Comparison of ENCODE assay signal across 7 mouse cellular contexts in the genomic region with DNA sequence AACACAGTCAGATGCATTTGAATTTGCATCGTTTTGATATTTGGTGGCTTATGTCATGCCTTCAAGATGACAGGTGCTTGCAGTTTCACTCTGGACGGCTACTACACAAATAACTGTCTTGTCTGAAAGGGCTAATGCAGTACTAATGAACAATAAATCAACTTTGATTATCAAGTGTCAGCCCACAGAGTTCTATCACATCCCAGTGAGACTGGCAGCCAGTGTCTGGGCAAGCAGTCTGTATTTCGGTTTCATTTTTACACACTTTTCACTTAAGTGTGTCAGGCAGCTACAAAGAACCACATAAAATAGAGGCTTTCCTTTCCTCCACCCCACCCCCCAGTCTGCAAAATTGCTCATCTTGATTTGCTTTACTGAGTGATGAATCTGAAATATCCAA.
DNase-seq lines count a peak whose midpoint lies in the region; ATAC-seq and TF ChIP-seq lines count a peak whose summit lies in the region.

No protein-coding gene starts in this region.

- no peak for DNase-seq in spleen, adult 2 months (ENCODE audit: low read depth in 1 of 2, low spot score in 2 of 2)
- DNase-seq in spleen, postnatal 4 days (ENCODE audit: low spot score in 2 of 2), result no peak
- no peak for DNase-seq in liver, postnatal 0 days
- DNase-seq in adrenal gland, adult 2 months, result no peak

- no peaks in the 10 kb centered on the region for H3K36me3 ChIP-seq in spleen, adult 2 months (ENCODE audit: control insufficient read depth, insufficient read depth, low read length)
- H3K36me3 ChIP-seq in forebrain, embryonic 13.5 days (ENCODE audit: poor library complexity, severe bottlenecking), result no peaks in the 10 kb centered on the region
- no peaks in the 10 kb centered on the region for H3K36me3 ChIP-seq in liver, postnatal 0 days (replicated peaks; ENCODE audit: insufficient read depth, low read length)
- no peaks in the 10 kb centered on the region for H3K36me3 ChIP-seq in kidney, embryonic 16.5 days (ENCODE audit: insufficient read depth, low read length)

- TF ChIP-seq CTCF in spleen, adult 2 months (IDR thresholded peaks at IDR 0.05; ENCODE audit: extremely low read depth, insufficient read depth, insufficient read length, insufficient replicate concordance), result no peak
- TF ChIP-seq CTCF in liver, postnatal 0 days (IDR thresholded peaks at IDR 0.05; ENCODE audit: low read depth), result no peak

- no peak for TF ChIP-seq EP300 in liver, postnatal 0 days (IDR thresholded peaks at IDR 0.05; ENCODE audit: low read depth)

- no peak for ATAC-seq in forebrain, embryonic 13.5 days
- no peak for ATAC-seq in liver, postnatal 0 days
- no peak for ATAC-seq in cerebellum, adult (ENCODE audit: insufficient number of reproducible peaks, low FRiP score, low TSS enrichment)
- no peak for ATAC-seq in kidney, embryonic 16.5 days (ENCODE audit: low FRiP score, low TSS enrichment)

- H3K27me3 ChIP-seq in spleen, adult 2 months (ENCODE audit: control insufficient read depth, insufficient read depth, low read length), result no peaks in the 10 kb centered on the region
- H3K27me3 ChIP-seq in forebrain, embryonic 13.5 days, result 0 out of 2 replicates have a peak, but pooled peaks cover 6% of the 10 kb centered on the region
- H3K27me3 ChIP-seq in liver, postnatal 0 days (ENCODE audit: insufficient read depth, low read length), result no peaks in the 10 kb centered on the region
- H3K27me3 ChIP-seq in kidney, embryonic 16.5 days (ENCODE audit: insufficient read depth, low read length), result peaks cover 9% of the 10 kb centered on the region; the same call in 1 of the 2 replicates

- WGBS in spleen, adult 2 months, result 9% methylated on average over 3 of the region's 3 CpGs
- WGBS in forebrain, embryonic 13.5 days, result 50% methylated on average over 3 of the region's 3 CpGs
- 28% methylated on average over 3 of the region's 3 CpGs for WGBS in liver, postnatal 0 days (ENCODE audit: insufficient replicate concordance)
- 53% methylated on average over 3 of the region's 3 CpGs for WGBS in kidney, embryonic 16.5 days

- peak overlapping the region; percentile 18 for H3K9ac ChIP-seq in forebrain, embryonic 13.5 days
- H3K9ac ChIP-seq in liver, postnatal 0 days (replicated peaks), result no peak overlapping the region
- H3K9ac ChIP-seq in kidney, embryonic 16.5 days (replicated peaks; ENCODE audit: low read length), result no peak overlapping the region

- TF ChIP-seq POLR2A in spleen, adult 2 months (IDR thresholded peaks at IDR 0.05; ENCODE audit: low read depth, low read length), result no peak

- peak overlapping the region; percentile 47 for H3K4me2 ChIP-seq in forebrain, embryonic 13.5 days
- peak overlapping the region; percentile 53 for H3K4me2 ChIP-seq in liver, postnatal 0 days (ENCODE audit: low read depth, low read length)
- H3K4me2 ChIP-seq in kidney, embryonic 16.5 days (replicated peaks; ENCODE audit: low read depth, low read length), result no peak overlapping the region; the same call in 1 of the 2 replicates

- H3K4me1 ChIP-seq in spleen, adult 2 months (ENCODE audit: control insufficient read depth, insufficient read depth, insufficient read length), result peaks cover 13% of the 10 kb centered on the region
- H3K4me1 ChIP-seq in forebrain, embryonic 13.5 days, result peaks cover 52% of the 10 kb centered on the region
- peaks cover 45% of the 10 kb centered on the region for H3K4me1 ChIP-seq in liver, postnatal 0 days (ENCODE audit: insufficient read depth)
- H3K4me1 ChIP-seq in kidney, embryonic 16.5 days (ENCODE audit: insufficient read depth, low read length), result peaks cover 21% of the 10 kb centered on the region

- peak overlapping the region; percentile 59; the same call in 1 of the 2 replicates for H3K27ac ChIP-seq in spleen, adult 2 months (ENCODE audit: insufficient read depth, low read length)
- H3K27ac ChIP-seq in forebrain, embryonic 13.5 days, result no peak overlapping the region; the same call in 1 of the 2 replicates
- H3K27ac ChIP-seq in liver, postnatal 0 days (ENCODE audit: low read depth), result 0 out of 2 replicates have a peak overlapping the region, but pooled peaks have one; percentile 16
- H3K27ac ChIP-seq in kidney, embryonic 16.5 days (ENCODE audit: low read length), result no peak overlapping the region

- H3K9me3 ChIP-seq in forebrain, embryonic 13.5 days (replicated peaks), result no peaks in the 10 kb centered on the region
- no peaks in the 10 kb centered on the region for H3K9me3 ChIP-seq in liver, postnatal 0 days (ENCODE audit: low read length)
- H3K9me3 ChIP-seq in kidney, embryonic 16.5 days (ENCODE audit: low read length), result no peaks in the 10 kb centered on the region

- peak overlapping the region; percentile 37 for H3K4me3 ChIP-seq in spleen, adult 2 months (ENCODE audit: extremely low read depth, insufficient read depth, insufficient read length)
- H3K4me3 ChIP-seq in forebrain, embryonic 13.5 days, result peak overlapping the region; percentile 9
- no peak overlapping the region for H3K4me3 ChIP-seq in liver, postnatal 0 days (ENCODE audit: low read depth, low read length)
- no peak overlapping the region for H3K4me3 ChIP-seq in kidney, embryonic 16.5 days (ENCODE audit: low read length)

Comparison
In these comparisons a context has a peak if more than half of its experiments do, and no peak if none do; other contexts are left out.
1. H3K27ac ChIP-seq: peak in spleen, adult 2 months (single experiment) and liver, postnatal 0 days (single experiment); none in forebrain, embryonic 13.5 days (single experiment) and kidney, embryonic 16.5 days (single experiment).
2. H3K4me3 ChIP-seq: peak in spleen, adult 2 months (single experiment) and forebrain, embryonic 13.5 days (single experiment); none in liver, postnatal 0 days (single experiment) and kidney, embryonic 16.5 days (single experiment).